Mouse (Mus musculus) hindbrain, postnatal 0 days (tissue): Measurements from ENCODE around the gene Acer1. TPM values are rescaled to one million over a fixed set of nuclear protein-coding genes. Genes with fewer than 3 reads are reported as not detected.

Source experiments
- ATAC-seq: fragments of 200-750 bp; cut with Nextera tagmentation; 2 replicates; pipeline ENCODE4 v1.8.0; 2017; ENCODE audit warnings: mild to moderate bottlenecking, moderate TSS enrichment, moderate library complexity
- DNase-seq: peaks from one replicate; pipeline ENCODE4 v3.0.0-alpha.2; 2015; ENCODE audit warnings: low spot score
- H3K27ac ChIP-seq: fragments of 300-500 bp; sonication (generic); 2 replicates; pipeline ENCODE4 v1.5.1; 2014; ENCODE audit warnings: mild to moderate bottlenecking
- H3K27me3 ChIP-seq: fragments of 300-500 bp; sonication (generic); 2 replicates; pipeline ENCODE4 v1.6.1; 2014; ENCODE audit warnings: low read length, mixed read lengths; ENCODE audit not compliant: insufficient read depth
- H3K36me3 ChIP-seq: fragments of 300-500 bp; sonication (generic); 2 replicates; pipeline ENCODE4 v1.6.1; 2014; ENCODE audit warnings: low read length, mixed read lengths; ENCODE audit not compliant: insufficient read depth
- H3K4me1 ChIP-seq: fragments of 300-500 bp; sonication (generic); 2 replicates; pipeline ENCODE4 v1.6.1; 2014; ENCODE audit warnings: antibody characterized with exemption, low read length, mixed read lengths; ENCODE audit not compliant: insufficient read depth
- H3K4me2 ChIP-seq: fragments of 300-500 bp; sonication (generic); 2 replicates; pipeline ENCODE4 v1.6.1; 2014; ENCODE audit warnings: low read depth, mild to moderate bottlenecking, low read length, moderate library complexity, mixed read lengths
- H3K4me3 ChIP-seq: fragments of 300-500 bp; sonication (generic); 2 replicates; pipeline ENCODE4 v1.5.1; 2014; ENCODE audit warnings: low read length
- H3K9ac ChIP-seq: fragments of 300-500 bp; sonication (generic); replicated peaks from 2 replicates; pipeline ENCODE4 v1.6.1; 2014; ENCODE audit warnings: mild to moderate bottlenecking, low read length, moderate library complexity, mixed read lengths
- H3K9me3 ChIP-seq: fragments of 300-500 bp; sonication (generic); 2 replicates; pipeline ENCODE4 v1.6.1; 2016; ENCODE audit warnings: low read length, mixed read lengths
- CTCF ChIP-seq: IDR thresholded peaks from 2 replicates; pipeline ENCODE4 v1.5.1; 2016; ENCODE audit warnings: antibody characterized with exemption, control low read depth, low read depth
- WGBS: fragments of 180-500 bp; shearing (Covaris S2); extraction: QIAGEN DNeasy Blood & Tissue Kit; methylation state at CpG from one replicate; pipeline ENCODE4 v1.1.7; 2014; 5-methylcytosine and 5-hydroxymethylcytosine counted together
- polyA plus RNA-seq: library from polyadenylated mRNA; unstranded; fragments of >200 nt; fragmentation: Nextera tagmentation; extraction: Ambion mirVana; gene quantifications from 2 replicates; pipeline ENCODE4 v1.2.1, GENCODE M21; 2015
- total RNA-seq: library from RNA; depleted of rRNA; stranded (reverse); fragments of >200 nt; gene quantifications from 2 replicates; pipeline ENCODE4 v1.2.3, GENCODE M21; 2014

Gene Acer1
- total and polyA plus RNA-seq, 2 experiments from 2014 or later = not detected

DNA sequence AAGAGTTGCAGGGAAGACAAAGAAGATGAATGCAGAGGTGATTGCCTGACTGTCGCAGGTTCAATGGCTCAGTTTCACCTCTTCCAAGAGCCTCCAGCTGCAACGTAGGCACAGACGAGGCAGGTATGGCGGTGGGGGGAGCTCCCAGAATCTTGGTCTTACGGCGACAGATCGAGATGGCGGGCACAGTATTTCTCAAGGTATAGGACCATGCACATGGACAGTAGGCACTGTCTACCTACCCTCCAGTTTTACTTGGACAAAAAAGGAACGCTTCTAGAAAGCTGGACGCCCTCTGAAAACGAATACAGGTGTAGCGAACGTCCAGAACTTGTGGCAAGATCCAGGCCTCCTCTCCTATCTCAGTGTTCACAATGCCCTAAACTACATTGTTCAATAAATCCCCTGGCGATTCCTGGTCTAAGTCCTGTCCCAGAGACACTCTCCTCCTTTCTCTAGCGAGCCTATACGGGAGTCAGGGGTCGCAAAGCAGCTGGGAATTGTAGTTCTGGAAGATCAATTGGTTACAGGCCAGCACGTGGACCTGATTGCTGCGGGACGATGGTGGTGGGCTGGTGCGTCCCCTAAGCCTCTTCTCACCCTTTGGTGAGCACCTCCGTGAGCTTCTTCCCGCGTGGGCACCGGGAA, 7.7 kb upstream of the Acer1 start:
- ATAC-seq = peak; percentile 93
- WGBS = 2% methylated on average over 25 of the region's 25 CpGs
- peaks cover 19% of the 10 kb centered on the region for H3K36me3 ChIP-seq

GRCm38 (mm10) chr17:56988921-56989430, 7.0 kb upstream of the Acer1 start:
- WGBS = 69% methylated on average over 7 of the region's 7 CpGs

More for the DNA sequence above, 7.7 kb upstream of the Acer1 start:
- H3K4me1 ChIP-seq = peaks cover 6% of the 10 kb centered on the region
- TF ChIP-seq CTCF = no peak; the same call in 1 of the 2 replicates
- peak overlapping the region; percentile 77 for H3K4me3 ChIP-seq
- H3K27me3 ChIP-seq = no peaks in the 10 kb centered on the region
- H3K9ac ChIP-seq = peak overlapping the region; percentile 79
- H3K9me3 ChIP-seq = no peaks in the 10 kb centered on the region
- peak overlapping the region; percentile 89 for H3K4me2 ChIP-seq
- peak; percentile 94 for DNase-seq
- H3K27ac ChIP-seq = peak overlapping the region; percentile 82

GRCm38 (mm10) chr17:56988441-56988840, 6.5 kb upstream of the Acer1 start:
- no peak overlapping the region for H3K27ac ChIP-seq
- no peaks in the 10 kb centered on the region for H3K27me3 ChIP-seq
- no peak for ATAC-seq
- TF ChIP-seq CTCF = peak; percentile 41
- H3K4me3 ChIP-seq = no peak overlapping the region
- 80% methylated on average over 7 of the region's 7 CpGs for WGBS
- DNase-seq = no peak
- peaks cover 10% of the 10 kb centered on the region for H3K36me3 ChIP-seq
- no peaks in the 10 kb centered on the region for H3K9me3 ChIP-seq
- no peak overlapping the region for H3K4me2 ChIP-seq
- H3K9ac ChIP-seq = no peak overlapping the region
- H3K4me1 ChIP-seq = peaks cover 6% of the 10 kb centered on the region

More at GRCm38 (mm10) chr17:56988921-56989430, 7.0 kb upstream of the Acer1 start:
- Histone ChIP-seq H3K9ac (peak overlapping the region; percentile 79; the same call in 1 of the 2 replicates), H3K36me3 (peaks cover 15% of the 10 kb centered on the region), H3K27me3 (no peaks in the 10 kb centered on the region), H3K9me3 (no peaks in the 10 kb centered on the region), H3K4me1 (peaks cover 6% of the 10 kb centered on the region), H3K4me3 (peak overlapping the region; percentile 77), H3K27ac (peak overlapping the region; percentile 82; the same call in 1 of the 2 replicates), H3K4me2 (peak overlapping the region; percentile 89)
- peak; percentile 20; the same call in 1 of the 2 replicates for TF ChIP-seq CTCF
- ATAC-seq (no peak), DNase-seq (no peak)

DNA sequence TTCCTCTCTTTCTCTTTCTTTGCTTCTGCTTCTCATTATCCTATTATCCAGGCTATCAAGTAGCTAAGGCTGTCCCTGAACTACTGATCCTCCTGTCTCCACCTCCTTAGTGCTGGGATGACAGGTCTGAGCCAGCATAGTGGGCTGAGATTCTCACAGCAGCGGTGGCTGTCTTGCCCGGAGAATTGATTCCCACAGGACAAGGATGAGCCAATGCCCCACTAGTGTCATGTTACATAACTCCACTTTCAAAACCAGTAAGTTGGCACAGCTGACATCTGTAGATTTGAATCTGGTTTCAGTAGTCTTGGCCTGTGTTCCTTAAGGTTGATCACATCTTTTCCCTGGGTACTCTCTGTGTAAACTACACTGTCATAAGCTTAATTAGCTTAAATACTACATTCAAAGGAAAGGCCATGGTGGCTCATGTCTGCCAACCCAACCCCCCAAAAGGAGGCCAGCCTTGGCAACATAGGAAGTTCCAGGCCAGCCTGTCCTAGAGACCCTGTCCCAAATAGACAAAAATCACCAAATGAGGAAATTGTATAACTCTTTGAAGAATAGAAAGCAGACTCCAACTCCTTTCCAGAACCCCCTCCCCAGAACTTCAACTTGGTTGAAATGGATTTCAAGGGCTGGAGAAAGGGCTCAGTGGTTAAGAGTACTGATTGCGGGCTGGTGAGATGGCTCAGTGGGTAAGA, 4.3 kb upstream of the Acer1 start:
- no peak for TF ChIP-seq CTCF
- no peak overlapping the region for H3K9ac ChIP-seq
- H3K4me2 ChIP-seq = no peak overlapping the region
- H3K27ac ChIP-seq = no peak overlapping the region
- no peaks in the 10 kb centered on the region for H3K36me3 ChIP-seq
- H3K4me1 ChIP-seq = peaks cover 6% of the 10 kb centered on the region
- H3K4me3 ChIP-seq = no peak overlapping the region
- ATAC-seq = no peak
- WGBS = 79% methylated on average over 3 of the region's 3 CpGs
- H3K9me3 ChIP-seq = no peaks in the 10 kb centered on the region
- no peaks in the 10 kb centered on the region for H3K27me3 ChIP-seq
- no peak for DNase-seq

- Histone ChIP-seq H3K4me2 (no peak overlapping the region), H3K4me3 (no peak overlapping the region), H3K9me3 (no peaks in the 10 kb centered on the region), H3K27ac (no peak overlapping the region), H3K36me3 (no peaks in the 10 kb centered on the region), H3K9ac (no peak overlapping the region), H3K4me1 (peaks cover under 1% of the 10 kb centered on the region; the same call in 1 of the 2 replicates), H3K27me3 (no peaks in the 10 kb centered on the region)
- no peak for DNase-seq
- WGBS = 84% methylated on average over 3 of the region's 3 CpGs
- no peak for TF ChIP-seq CTCF
- no peak for ATAC-seq
These were observed 3.7 kb upstream of the Acer1 start for GRCm38 (mm10) chr17:56985656-56986055.

DNA sequence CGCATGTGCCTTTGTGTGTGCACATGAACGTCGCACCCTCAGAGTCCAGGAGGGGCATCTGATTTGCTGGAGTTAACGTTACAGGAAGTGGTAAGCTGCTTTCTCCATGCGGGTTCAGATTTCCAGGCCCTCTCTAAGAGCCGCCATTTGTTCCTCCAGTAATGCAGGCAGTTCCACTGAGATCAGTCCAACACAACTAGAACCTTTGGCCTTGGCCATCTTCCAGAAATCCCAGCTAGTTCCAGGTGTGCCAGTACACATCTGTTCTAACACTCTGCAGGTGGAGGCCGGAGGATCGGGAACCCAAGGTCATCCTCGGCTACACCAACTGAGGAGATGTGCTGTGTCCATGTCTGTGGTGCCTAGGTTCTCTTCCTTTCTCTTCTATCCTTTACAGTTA, 3.0 kb upstream of the Acer1 start:
- 87% methylated on average over 9 of the region's 9 CpGs for WGBS
- Histone ChIP-seq H3K27ac (no peak overlapping the region), H3K9ac (no peak overlapping the region), H3K4me3 (no peak overlapping the region), H3K27me3 (no peaks in the 10 kb centered on the region), H3K36me3 (no peaks in the 10 kb centered on the region), H3K9me3 (no peaks in the 10 kb centered on the region), H3K4me2 (no peak overlapping the region), H3K4me1 (no peaks in the 10 kb centered on the region)
- no peak for ATAC-seq
- TF ChIP-seq CTCF = no peak
- no peak for DNase-seq

DNA sequence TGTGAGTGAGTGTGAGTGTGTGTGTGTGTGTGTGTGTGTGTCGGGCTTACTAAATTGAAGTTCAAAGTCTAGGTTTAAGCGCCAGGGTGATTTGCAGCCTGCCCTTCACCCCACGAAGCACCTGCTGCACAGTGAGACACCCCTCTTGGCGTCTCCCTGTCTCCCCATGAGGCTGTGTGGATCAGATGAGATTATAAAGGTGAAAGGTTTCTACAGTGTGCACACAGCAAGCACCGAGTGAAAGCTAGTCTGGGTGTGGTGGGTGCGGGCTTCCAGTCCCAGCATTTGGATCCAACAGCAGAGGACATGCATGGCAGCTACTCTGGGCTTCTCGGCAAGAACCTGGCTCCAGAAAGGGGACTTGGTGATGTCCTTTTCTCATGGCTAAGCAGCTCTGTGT, 877 bp downstream of the Acer1 start:
- Histone ChIP-seq H3K27me3 (no peaks in the 10 kb centered on the region), H3K4me3 (no peak overlapping the region), H3K27ac (no peak overlapping the region), H3K4me1 (no peaks in the 10 kb centered on the region), H3K9ac (no peak overlapping the region), H3K4me2 (no peak overlapping the region), H3K9me3 (no peaks in the 10 kb centered on the region), H3K36me3 (no peaks in the 10 kb centered on the region)
- DNase-seq (no peak), ATAC-seq (no peak)
- TF ChIP-seq CTCF = no peak
- 80% methylated on average over 7 of the region's 7 CpGs for WGBS
